Mouse (Mus musculus) c-Kit-positive CD71-positive TER-119-positive erythroid progenitor cells, embryonic 14.5 days (primary cell): ENCODE results near the gene Lrrc58.

ENCODE experiments used
- DNase-seq: peaks from one replicate; pipeline ENCODE4 v3.0.0-alpha.2; 2013; ENCODE audit warnings: low spot score

Lrrc58 gene

GRCm38 (mm10) chr16:37927117-37927516 is 58.9 kb downstream of the Lrrc58 start:
- DNase-seq, result no peak

GRCm38 (mm10) chr16:37929006-37929405 is 60.8 kb downstream of the Lrrc58 start:
- no peak for DNase-seq

GRCm38 (mm10) chr16:37929626-37930025 is 61.4 kb downstream of the Lrrc58 start:
- no peak for DNase-seq

GRCm38 (mm10) chr16:37934932-37935331 is 66.7 kb downstream of the Lrrc58 start:
- no peak for DNase-seq

GRCm38 (mm10) chr16:37937276-37937675 is 69.1 kb downstream of the Lrrc58 start:
- no peak for DNase-seq
